Mouse (Mus musculus) liver, embryonic 14.5 days (tissue): ENCODE data around the gene Scd4.
"Not testable (repeated sequence)": the region's sequence is repeated elsewhere in the genome, so short reads cannot be mapped to it uniquely, and the experiment has no call there.

ENCODE experiments used
- CTCF ChIP-seq: IDR thresholded peaks from 2 replicates; pipeline ENCODE4 v1.5.1; 2016; ENCODE audit warnings: antibody characterized with exemption, low read depth, control low read depth
- EP300 ChIP-seq: IDR thresholded peaks from 2 replicates; pipeline ENCODE4 v1.6.1; 2016; ENCODE audit warnings: antibody characterized with exemption, low read depth

- not testable (repeated sequence) for TF ChIP-seq EP300, CTCF
Measured at GRCm38 (mm10) chr19:44367076-44367475, 34.2 kb downstream of the Scd4 start.
